Mouse (Mus musculus): ENCODE measurements at regions not wholly inside any gene's neighbourhood (a gene's known extent, or its start where the extent isn't known, plus 50 kb on each side); places are given as distances from the start of the nearest gene placed in this dataset.

GRCm38 (mm10) chr13:52048777-52049176 is 202.3 kb downstream of the Gadd45g start:
- no peak for ATAC-seq (replicated peaks in 1 of 2; ENCODE audit: insufficient read depth in 1 of 2, low FRiP score in 2 of 2, low TSS enrichment in 1 of 2, low read depth in 1 of 2, poor library complexity in 2 of 2, severe bottlenecking in 2 of 2)

GRCm38 (mm10) chr13:52049249-52049648 is 202.8 kb downstream of the Gadd45g start:
- no peak for ATAC-seq (replicated peaks in 1 of 2; ENCODE audit: insufficient read depth in 1 of 2, low FRiP score in 2 of 2, low TSS enrichment in 1 of 2, low read depth in 1 of 2, poor library complexity in 2 of 2, severe bottlenecking in 2 of 2)

GRCm38 (mm10) chr13:52055741-52056140 is 209.3 kb downstream of the Gadd45g start:
- no peak for ATAC-seq (replicated peaks in 1 of 2; ENCODE audit: insufficient read depth in 1 of 2, low FRiP score in 2 of 2, low TSS enrichment in 1 of 2, low read depth in 1 of 2, poor library complexity in 2 of 2, severe bottlenecking in 2 of 2)

GRCm38 (mm10) chr13:52057456-52057855 is 211.0 kb downstream of the Gadd45g start:
- no peak for ATAC-seq (replicated peaks in 1 of 2; ENCODE audit: insufficient read depth in 1 of 2, low FRiP score in 2 of 2, low TSS enrichment in 1 of 2, low read depth in 1 of 2, poor library complexity in 2 of 2, severe bottlenecking in 2 of 2)

GRCm38 (mm10) chr13:52059756-52060417 is 213.4 kb downstream of the Gadd45g start:
- ATAC-seq (replicated peaks in 1 of 2; ENCODE audit: insufficient read depth in 1 of 2, low FRiP score in 2 of 2, low TSS enrichment in 1 of 2, low read depth in 1 of 2, poor library complexity in 2 of 2, severe bottlenecking in 2 of 2): no peak

GRCm38 (mm10) chr13:52060418-52060870 is 214.0 kb downstream of the Gadd45g start:
- ATAC-seq (replicated peaks in 1 of 2; ENCODE audit: insufficient read depth in 1 of 2, low FRiP score in 2 of 2, low TSS enrichment in 1 of 2, low read depth in 1 of 2, poor library complexity in 2 of 2, severe bottlenecking in 2 of 2): no peak

- ATAC-seq (replicated peaks in 1 of 2; ENCODE audit: insufficient read depth in 1 of 2, low FRiP score in 2 of 2, low TSS enrichment in 1 of 2, low read depth in 1 of 2, poor library complexity in 2 of 2, severe bottlenecking in 2 of 2): peak; percentile 76 to 81
Observed at GRCm38 (mm10) chr13:52061454-52061853, 215.0 kb downstream of the Gadd45g start.

- ATAC-seq (replicated peaks in 1 of 2; ENCODE audit: insufficient read depth in 1 of 2, low FRiP score in 2 of 2, low TSS enrichment in 1 of 2, low read depth in 1 of 2, poor library complexity in 2 of 2, severe bottlenecking in 2 of 2): peak; percentile 59 to 70; a peak in 3 of 4 replicates
Observed at GRCm38 (mm10) chr13:52061881-52062280, 215.4 kb downstream of the Gadd45g start.

GRCm38 (mm10) chr13:52062576-52062975 is 216.1 kb downstream of the Gadd45g start:
- ATAC-seq (replicated peaks in 1 of 2; ENCODE audit: insufficient read depth in 1 of 2, low FRiP score in 2 of 2, low TSS enrichment in 1 of 2, low read depth in 1 of 2, poor library complexity in 2 of 2, severe bottlenecking in 2 of 2): no peak

GRCm38 (mm10) chr13:52065274-52065673 is 218.8 kb downstream of the Gadd45g start:
- ATAC-seq (replicated peaks in 1 of 2; ENCODE audit: insufficient read depth in 1 of 2, low FRiP score in 2 of 2, low TSS enrichment in 1 of 2, low read depth in 1 of 2, poor library complexity in 2 of 2, severe bottlenecking in 2 of 2): no peak

- no peak for ATAC-seq (replicated peaks in 1 of 2; ENCODE audit: insufficient read depth in 1 of 2, low FRiP score in 2 of 2, low TSS enrichment in 1 of 2, low read depth in 1 of 2, poor library complexity in 2 of 2, severe bottlenecking in 2 of 2)
Observed at GRCm38 (mm10) chr13:52065720-52066119, 219.2 kb downstream of the Gadd45g start.

GRCm38 (mm10) chr13:52067048-52067447 is 220.6 kb downstream of the Gadd45g start:
- ATAC-seq (replicated peaks in 1 of 2; ENCODE audit: insufficient read depth in 1 of 2, low FRiP score in 2 of 2, low TSS enrichment in 1 of 2, low read depth in 1 of 2, poor library complexity in 2 of 2, severe bottlenecking in 2 of 2): no peak

GRCm38 (mm10) chr13:52068886-52069439 is 222.5 kb downstream of the Gadd45g start:
- no peak for ATAC-seq (replicated peaks in 1 of 2; ENCODE audit: insufficient read depth in 1 of 2, low FRiP score in 2 of 2, low TSS enrichment in 1 of 2, low read depth in 1 of 2, poor library complexity in 2 of 2, severe bottlenecking in 2 of 2)

GRCm38 (mm10) chr13:52069714-52070113 is 223.2 kb downstream of the Gadd45g start:
- ATAC-seq (replicated peaks in 1 of 2; ENCODE audit: insufficient read depth in 1 of 2, low FRiP score in 2 of 2, low TSS enrichment in 1 of 2, low read depth in 1 of 2, poor library complexity in 2 of 2, severe bottlenecking in 2 of 2): no peak

GRCm38 (mm10) chr13:52070731-52071663 is 224.5 kb downstream of the Gadd45g start:
- ATAC-seq (replicated peaks in 1 of 2; ENCODE audit: insufficient read depth in 1 of 2, low FRiP score in 2 of 2, low TSS enrichment in 1 of 2, low read depth in 1 of 2, poor library complexity in 2 of 2, severe bottlenecking in 2 of 2): peak; percentile 70 to 80

- no peak for ATAC-seq (replicated peaks in 1 of 2; ENCODE audit: insufficient read depth in 1 of 2, low FRiP score in 2 of 2, low TSS enrichment in 1 of 2, low read depth in 1 of 2, poor library complexity in 2 of 2, severe bottlenecking in 2 of 2)
Observed at GRCm38 (mm10) chr13:52077616-52078015, 231.1 kb downstream of the Gadd45g start.

- ATAC-seq (replicated peaks in 1 of 2; ENCODE audit: insufficient read depth in 1 of 2, low FRiP score in 2 of 2, low TSS enrichment in 1 of 2, low read depth in 1 of 2, poor library complexity in 2 of 2, severe bottlenecking in 2 of 2): peak; percentile 68 to 77
Observed at GRCm38 (mm10) chr13:52078561-52078960, 232.1 kb downstream of the Gadd45g start.

- ATAC-seq (replicated peaks in 1 of 2; ENCODE audit: insufficient read depth in 1 of 2, low FRiP score in 2 of 2, low TSS enrichment in 1 of 2, low read depth in 1 of 2, poor library complexity in 2 of 2, severe bottlenecking in 2 of 2): no peak
Observed at GRCm38 (mm10) chr13:52079678-52080246, 233.3 kb downstream of the Gadd45g start.
